Mouse (Mus musculus) cerebellum, postnatal 4 days (tissue): ENCODE data around the gene Galnt4.

Experiments used
- DNase-seq, 2 experiments: peaks; one replicate each; pipeline ENCODE4 v3.0.0; 2022; ENCODE audit warnings: low spot score in 2 of 2, mixed read lengths in 1 of 2

The Galnt4 gene

GRCm38 (mm10) chr10:99115471-99116236, 7.7 kb downstream of the Galnt4 start:
- DNase-seq: no peak

GRCm38 (mm10) chr10:99116237-99116632, 8.3 kb downstream of the Galnt4 start:
- no peak for DNase-seq

GRCm38 (mm10) chr10:99116650-99117615, 9.0 kb downstream of the Galnt4 start:
- DNase-seq: no peak

GRCm38 (mm10) chr10:99117876-99118275, 9.9 kb downstream of the Galnt4 start:
- no peak for DNase-seq

- no peak for DNase-seq
Observed at GRCm38 (mm10) chr10:99118697-99119096, 10.7 kb downstream of the Galnt4 start.

- no peak for DNase-seq
Observed at GRCm38 (mm10) chr10:99119471-99119870, 11.5 kb downstream of the Galnt4 start.

GRCm38 (mm10) chr10:99126225-99126624, 18.3 kb downstream of the Galnt4 start, which contains the start of gene Phxr2:
Gene Phxr2, minus strand, starts transcription at chr10:99126325.
- no peak for DNase-seq

- no peak for DNase-seq
Observed at GRCm38 (mm10) chr10:99126954-99127353, 19.0 kb downstream of the Galnt4 start.

- DNase-seq: no peak
Observed at GRCm38 (mm10) chr10:99127691-99128261, 19.8 kb downstream of the Galnt4 start.

- DNase-seq: no peak
Observed at GRCm38 (mm10) chr10:99130611-99131010, 22.7 kb downstream of the Galnt4 start.

- no peak for DNase-seq
Observed at GRCm38 (mm10) chr10:99131298-99131697, 23.3 kb downstream of the Galnt4 start.

- no peak for DNase-seq
Observed at GRCm38 (mm10) chr10:99132189-99132588, 24.2 kb downstream of the Galnt4 start.

GRCm38 (mm10) chr10:99132595-99133272, 24.8 kb downstream of the Galnt4 start:
- DNase-seq: no peak

GRCm38 (mm10) chr10:99133321-99133875, 25.4 kb downstream of the Galnt4 start:
- DNase-seq: no peak

- peak in 1 of 2 experiments; percentile 36 for DNase-seq
Observed at GRCm38 (mm10) chr10:99136337-99136736, 28.4 kb downstream of the Galnt4 start.

GRCm38 (mm10) chr10:99145611-99146010, 37.7 kb downstream of the Galnt4 start:
- no peak for DNase-seq

GRCm38 (mm10) chr10:99146596-99146995, 38.6 kb downstream of the Galnt4 start:
- DNase-seq: no peak

GRCm38 (mm10) chr10:99150016-99150415, 42.1 kb downstream of the Galnt4 start:
- no peak for DNase-seq

- no peak for DNase-seq
Observed at GRCm38 (mm10) chr10:99151580-99151979, 43.6 kb downstream of the Galnt4 start.

GRCm38 (mm10) chr10:99152063-99152462, 44.1 kb downstream of the Galnt4 start:
- DNase-seq: no peak

GRCm38 (mm10) chr10:99154635-99155034, 46.7 kb downstream of the Galnt4 start:
- DNase-seq: no peak
